ENCODE assay signal across 8 mouse cellular contexts in genomic region chr7:4811842-4812302, GRCm38 (mm10). TPM values are rescaled to one million over a fixed set of nuclear protein-coding genes. Genes with fewer than 3 reads are reported as not detected.
DNase-seq lines count a peak whose midpoint lies in the region; ATAC-seq and TF ChIP-seq lines count a peak whose summit lies in the region.

No protein-coding gene starts in this region.

- peaks cover 28% of the 10 kb centered on the region for H3K36me3 ChIP-seq in heart, postnatal 0 days (replicated peaks; ENCODE audit: control insufficient read depth, insufficient read depth, low read length)
- H3K36me3 ChIP-seq in forebrain, postnatal 0 days (ENCODE audit: insufficient read depth) = peaks cover 18% of the 10 kb centered on the region
- peaks cover 34% of the 10 kb centered on the region for H3K36me3 ChIP-seq in lung, embryonic 15.5 days

- WGBS in heart, postnatal 0 days = under 1% methylated on average over 28 of the region's 36 CpGs
- 3% methylated on average over 26 of the region's 36 CpGs for WGBS in forebrain, postnatal 0 days
- 4% methylated on average over 31 of the region's 36 CpGs for WGBS in lung, embryonic 15.5 days

- H3K4me3 ChIP-seq in heart, postnatal 0 days (ENCODE audit: low read depth, low read length) = peak overlapping the region; percentile 97
- peak overlapping the region; percentile 91 for H3K4me3 ChIP-seq in forebrain, postnatal 0 days (ENCODE audit: low read depth, low read length)
- peak overlapping the region; percentile 93 for H3K4me3 ChIP-seq in lung, embryonic 15.5 days

- H3K4me2 ChIP-seq in heart, postnatal 0 days (ENCODE audit: low read depth, low read length) = peak overlapping the region; percentile 90
- H3K4me2 ChIP-seq in forebrain, postnatal 0 days (ENCODE audit: low read depth) = peak overlapping the region; percentile 79
- peak overlapping the region; percentile 70 for H3K4me2 ChIP-seq in lung, embryonic 15.5 days

- no peak for TF ChIP-seq CTCF in heart, postnatal 0 days (IDR thresholded peaks at IDR 0.05; ENCODE audit: low read depth)
- TF ChIP-seq CTCF in forebrain, postnatal 0 days (IDR thresholded peaks at IDR 0.05; ENCODE audit: low read depth) = no peak

- DNase-seq in heart, postnatal 0 days (ENCODE audit: low spot score) = no peak
- DNase-seq in heart, adult 9 months (ENCODE audit: low spot score in 2 of 2) = no peak
- peak; percentile 35 for DNase-seq in 416B (ENCODE audit: low read depth)
- peak; percentile 51 for DNase-seq in MN1 (ENCODE audit: low spot score)
- DNase-seq in forebrain, postnatal 0 days = peak; percentile 63
- peak; percentile 17 to 26 for DNase-seq in spleen, postnatal 14 days (ENCODE audit: low spot score in 2 of 2)
- DNase-seq in gastrocnemius, adult 18-20 months (ENCODE audit: low spot score) = no peak

- H3K27me3 ChIP-seq in heart, postnatal 0 days (ENCODE audit: control insufficient read depth, insufficient read depth, low read length) = no peaks in the 10 kb centered on the region
- H3K27me3 ChIP-seq in forebrain, postnatal 0 days (ENCODE audit: insufficient read depth, low read length) = no peaks in the 10 kb centered on the region
- no peaks in the 10 kb centered on the region for H3K27me3 ChIP-seq in lung, embryonic 15.5 days

- peaks cover 18% of the 10 kb centered on the region for H3K4me1 ChIP-seq in heart, postnatal 0 days (ENCODE audit: control insufficient read depth, insufficient read depth)
- 0 out of 2 replicates have a peak, but pooled peaks cover 2% of the 10 kb centered on the region for H3K4me1 ChIP-seq in forebrain, postnatal 0 days (ENCODE audit: insufficient read depth)
- peaks cover 27% of the 10 kb centered on the region for H3K4me1 ChIP-seq in lung, embryonic 15.5 days

- peak overlapping the region; percentile 96 for H3K9ac ChIP-seq in heart, postnatal 0 days (replicated peaks; ENCODE audit: low read depth, low read length)
- peak overlapping the region; percentile 81 for H3K9ac ChIP-seq in forebrain, postnatal 0 days
- peak overlapping the region; percentile 99 for H3K9ac ChIP-seq in lung, embryonic 15.5 days

- ATAC-seq in heart, postnatal 0 days (ENCODE audit: insufficient read depth, low read depth) = peak; percentile 9
- ATAC-seq in forebrain, postnatal 0 days = no peak; the same call in 1 of the 2 replicates
- ATAC-seq in lung, embryonic 15.5 days (ENCODE audit: borderline replicate concordance, extremely low read depth, low FRiP score, low TSS enrichment) = no peak

- TF ChIP-seq EP300 in heart, postnatal 0 days (IDR thresholded peaks at IDR 0.05; ENCODE audit: low read depth) = no peak

- no peaks in the 10 kb centered on the region for H3K9me3 ChIP-seq in heart, postnatal 0 days (replicated peaks; ENCODE audit: control insufficient read depth, low read length)
- no peaks in the 10 kb centered on the region for H3K9me3 ChIP-seq in forebrain, postnatal 0 days (ENCODE audit: low read length)
- H3K9me3 ChIP-seq in lung, embryonic 15.5 days = no peaks in the 10 kb centered on the region

- peak overlapping the region; percentile 94 for H3K27ac ChIP-seq in heart, postnatal 0 days (ENCODE audit: low read depth)
- H3K27ac ChIP-seq in forebrain, postnatal 0 days (ENCODE audit: low read depth, low read length) = peak overlapping the region; percentile 98
- H3K27ac ChIP-seq in lung, embryonic 15.5 days = peak overlapping the region; percentile 95

RNA-seq across cellular contexts. Expression of gene Ube2s, which starts 0.5 kb away (rescaled TPM):
- 440 and 486 TPM in 2 replicates for total RNA-seq in heart, postnatal 0 days (2014; rRNA removed; ENCODE audit: low replicate concordance)
- 156 and 174 TPM in 2 replicates for polyA plus RNA-seq in heart, postnatal 0 days (2015; fragmentation: Nextera tagmentation; extraction: Ambion mirVana)
- total RNA-seq in forebrain, postnatal 0 days (2014; rRNA removed) = 300 and 347 TPM in 2 replicates
- 232 and 259 TPM in 2 replicates for polyA plus RNA-seq in forebrain, postnatal 0 days (2015; fragmentation: Nextera tagmentation; extraction: Ambion mirVana)
- polyA plus RNA-seq in lung, embryonic 15.5 days (2015; fragmentation: Nextera tagmentation; extraction: Ambion mirVana) = 409 and 411 TPM in 2 replicates
- total RNA-seq in gastrocnemius, adult 18-20 months (2021) = 10 to 100 TPM; 84.1 to 86.9 TPM

RNA-seq across cellular contexts. Expression of gene Rpl28, which starts 19.2 kb away (rescaled TPM):
- total RNA-seq in heart, postnatal 0 days (2014; rRNA removed; ENCODE audit: low replicate concordance) = 141 and 173 TPM in 2 replicates
- polyA plus RNA-seq in heart, postnatal 0 days (2015; fragmentation: Nextera tagmentation; extraction: Ambion mirVana) = 259 and 269 TPM in 2 replicates
- total RNA-seq in forebrain, postnatal 0 days (2014; rRNA removed) = 161 and 191 TPM in 2 replicates
- 313 and 332 TPM in 2 replicates for polyA plus RNA-seq in forebrain, postnatal 0 days (2015; fragmentation: Nextera tagmentation; extraction: Ambion mirVana)
- polyA plus RNA-seq in lung, embryonic 15.5 days (2015; fragmentation: Nextera tagmentation; extraction: Ambion mirVana) = 314 and 334 TPM in 2 replicates
- total RNA-seq in gastrocnemius, adult 18-20 months (2021) = 100 to 1,000 TPM; 582 to 601 TPM

RNA-seq across cellular contexts. Expression of gene Tmem238, which starts 22.4 kb away (rescaled TPM):
- total RNA-seq in heart, postnatal 0 days (2014; rRNA removed; ENCODE audit: low replicate concordance) = 2.2 and 21.0 TPM in 2 replicates
- polyA plus RNA-seq in heart, postnatal 0 days (2015; fragmentation: Nextera tagmentation; extraction: Ambion mirVana) = 8.0 and 8.6 TPM in 2 replicates
- total RNA-seq in forebrain, postnatal 0 days (2014; rRNA removed) = 7.3 and 10.1 TPM in 2 replicates
- 13.3 and 15.0 TPM in 2 replicates for polyA plus RNA-seq in forebrain, postnatal 0 days (2015; fragmentation: Nextera tagmentation; extraction: Ambion mirVana)
- polyA plus RNA-seq in lung, embryonic 15.5 days (2015; fragmentation: Nextera tagmentation; extraction: Ambion mirVana) = 20.8 and 21.4 TPM in 2 replicates
- 10 to 100 TPM in 1 of 2 experiments, 1 to 10 TPM in 1; 7.1 to 10.0 TPM for total RNA-seq in gastrocnemius, adult 18-20 months (2021)

RNA-seq across cellular contexts. Expression of gene Tmem190, which starts 29.1 kb away (rescaled TPM):
- not detected in 2 replicates for total RNA-seq in heart, postnatal 0 days (2014; rRNA removed; ENCODE audit: low replicate concordance)
- not detected in 2 replicates for polyA plus RNA-seq in heart, postnatal 0 days (2015; fragmentation: Nextera tagmentation; extraction: Ambion mirVana)
- total RNA-seq in forebrain, postnatal 0 days (2014; rRNA removed) = not detected in 2 replicates
- polyA plus RNA-seq in forebrain, postnatal 0 days (2015; fragmentation: Nextera tagmentation; extraction: Ambion mirVana) = not detected in 2 replicates
- polyA plus RNA-seq in lung, embryonic 15.5 days (2015; fragmentation: Nextera tagmentation; extraction: Ambion mirVana) = 0.57 and 0.76 TPM in 2 replicates
- not detected for total RNA-seq in gastrocnemius, adult 18-20 months (2021)

RNA-seq across cellular contexts. Expression of gene Il11, which starts 29.2 kb away (rescaled TPM):
- total RNA-seq in heart, postnatal 0 days (2014; rRNA removed; ENCODE audit: low replicate concordance) = not detected in 2 replicates
- not detected in 2 replicates for polyA plus RNA-seq in heart, postnatal 0 days (2015; fragmentation: Nextera tagmentation; extraction: Ambion mirVana)
- 1.2 and 2.6 TPM in 2 replicates for total RNA-seq in forebrain, postnatal 0 days (2014; rRNA removed)
- polyA plus RNA-seq in forebrain, postnatal 0 days (2015; fragmentation: Nextera tagmentation; extraction: Ambion mirVana) = 1.2 and 2.1 TPM in 2 replicates
- 0.19 and 0.26 TPM in 2 replicates for polyA plus RNA-seq in lung, embryonic 15.5 days (2015; fragmentation: Nextera tagmentation; extraction: Ambion mirVana)
- total RNA-seq in gastrocnemius, adult 18-20 months (2021) = under 1 TPM in 1 of 2 experiments, not detected in 1; 0.14 TPM

Comparison
In these comparisons a context has a peak if more than half of its experiments do, and no peak if none do; other contexts are left out.
1. DNase-seq: peak in 416B (single experiment), MN1 (single experiment), forebrain, postnatal 0 days (single experiment) and spleen, postnatal 14 days (2 of 2); none in heart, postnatal 0 days (single experiment), heart, adult 9 months (0 of 2) and gastrocnemius, adult 18-20 months (single experiment).
2. Peak in every context shown above with its lines, with median percentiles within 50 percentile points of each other: H3K27ac ChIP-seq, H3K4me2 ChIP-seq, H3K4me3 ChIP-seq and H3K9ac ChIP-seq.